Mouse (Mus musculus) CH12.LX (cell line): ENCODE results near the gene Acot4.

Experiments
- CTCF ChIP-seq, 2 experiments: IDR thresholded peaks in 1 of 2; conservative IDR thresholded peaks in 1 of 2; 2 replicates each; pipeline ENCODE4 v1.5.1; 2011 to 2012; ENCODE audit warnings: low read depth in 2 of 2, low read length in 2 of 2, improper control_type of control experiment in 1 of 2, inconsistent platforms in 1 of 2, mild to moderate bottlenecking in 1 of 2, moderate library complexity in 1 of 2
- MAFK ChIP-seq: IDR thresholded peaks from 2 replicates; pipeline ENCODE4 v1.6.1; 2011; ENCODE audit warnings: low read length, improper control_type of control experiment; ENCODE audit not compliant: insufficient replicate concordance
- MAZ ChIP-seq: IDR thresholded peaks from 2 replicates; pipeline ENCODE4 v1.6.1; 2012; ENCODE audit warnings: low read depth, mild to moderate bottlenecking, inconsistent platforms, low read length, improper control_type of control experiment, moderate library complexity
- POLR2A ChIP-seq: IDR thresholded peaks from 2 replicates; pipeline ENCODE4 v1.6.1; 2011; ENCODE audit warnings: low read depth, mild to moderate bottlenecking, improper control_type of control experiment, low read length
- SMC3 ChIP-seq: IDR thresholded peaks from 2 replicates; pipeline ENCODE4 v1.6.1; 2011; ENCODE audit warnings: low read depth, low read length, improper control_type of control experiment
- ZC3H11A ChIP-seq: IDR thresholded peaks from 2 replicates; pipeline ENCODE4 v1.6.1; 2012; ENCODE audit warnings: low read depth, mild to moderate bottlenecking, inconsistent platforms, low read length, improper control_type of control experiment

GRCm38 (mm10) chr12:84062336-84062735, 24.2 kb downstream of the Acot4 start:
- TF ChIP-seq CTCF (conservative IDR thresholded peaks at IDR 0.05 in 1 of 2, IDR thresholded peaks at IDR 0.05 in 1 of 2; ENCODE audit: low read depth in 2 of 2, low read length in 2 of 2) (no peak), MAZ (no peak), POLR2A (no peak), SMC3 (no peak), ZC3H11A (no peak), MAFK (no peak)
